Mouse (Mus musculus) midbrain, embryonic 15.5 days (tissue): ENCODE data around the gene Fars2. TPM values are rescaled to one million over a fixed set of nuclear protein-coding genes. Genes with fewer than 3 reads are reported as not detected.
"Not testable (repeated sequence)": the region's sequence is repeated elsewhere in the genome, so short reads cannot be mapped to it uniquely, and the experiment has no call there.

Source experiments
- ATAC-seq: fragments of 200-750 bp; cut with Nextera tagmentation; replicated peaks from 2 replicates; pipeline ENCODE4 v1.8.0; 2017; ENCODE audit warnings: moderate TSS enrichment
- H3K27ac ChIP-seq: fragments of 300-500 bp; sonication (generic); 2 replicates; pipeline ENCODE4 v1.5.1; 2015; ENCODE audit warnings: mild to moderate bottlenecking, inconsistent platforms
- H3K27me3 ChIP-seq: fragments of 300-500 bp; sonication (generic); replicated peaks from 2 replicates; pipeline ENCODE4 v1.6.1; 2015; ENCODE audit warnings: inconsistent platforms
- H3K36me3 ChIP-seq: fragments of 300-500 bp; sonication (generic); replicated peaks from 2 replicates; pipeline ENCODE4 v1.6.1; 2015; ENCODE audit warnings: inconsistent platforms
- H3K4me1 ChIP-seq: fragments of 300-500 bp; sonication (generic); 2 replicates; pipeline ENCODE4 v1.6.1; 2015; ENCODE audit warnings: inconsistent platforms
- H3K4me2 ChIP-seq: fragments of 300-500 bp; sonication (generic); 2 replicates; pipeline ENCODE4 v1.6.1; 2015; ENCODE audit warnings: inconsistent platforms, mild to moderate bottlenecking, moderate library complexity
- H3K4me3 ChIP-seq: fragments of 300-500 bp; sonication (generic); 2 replicates; pipeline ENCODE4 v1.5.1; 2015; ENCODE audit warnings: mild to moderate bottlenecking, inconsistent platforms
- H3K9ac ChIP-seq: fragments of 300-500 bp; sonication (generic); 2 replicates; pipeline ENCODE4 v1.6.1; 2015; ENCODE audit warnings: mild to moderate bottlenecking, inconsistent platforms
- H3K9me3 ChIP-seq: fragments of 300-500 bp; sonication (generic); 2 replicates; pipeline ENCODE4 v1.6.1; 2016; ENCODE audit warnings: inconsistent platforms
- WGBS: fragments of 180-500 bp; shearing (Covaris S2); methylation state at CpG from one replicate; pipeline ENCODE4 v1.1.7; 2015; ENCODE audit warnings: mixed read lengths; 5-methylcytosine and 5-hydroxymethylcytosine counted together
- polyA plus RNA-seq: library from polyadenylated mRNA; unstranded; fragments of >200 nt; fragmentation: Nextera tagmentation; extraction: Ambion mirVana; gene quantifications from 2 replicates; pipeline ENCODE4 v1.2.1, GENCODE M21; 2015

Gene Fars2
- polyA plus RNA-seq, 1 experiment from 2014 or later = 24.2 TPM

GRCm38 (mm10) chr13:36150272-36150671, 33.1 kb downstream of the Fars2 start:
- no peaks in the 10 kb centered on the region for H3K36me3 ChIP-seq
- no peak overlapping the region for H3K4me2 ChIP-seq
- no peak overlapping the region for H3K27ac ChIP-seq
- H3K4me3 ChIP-seq = no peak overlapping the region
- WGBS = 57% methylated on average over 5 of the region's 5 CpGs
- ATAC-seq = no peak
- no peaks in the 10 kb centered on the region for H3K27me3 ChIP-seq
- peaks cover 7% of the 10 kb centered on the region; the same call in 1 of the 2 replicates for H3K4me1 ChIP-seq
- H3K9ac ChIP-seq = no peak overlapping the region
- no peaks in the 10 kb centered on the region for H3K9me3 ChIP-seq

GRCm38 (mm10) chr13:36152728-36153498, 35.7 kb downstream of the Fars2 start:
- no peak overlapping the region for H3K27ac ChIP-seq

GRCm38 (mm10) chr13:36156340-36156931, 39.2 kb downstream of the Fars2 start:
- Histone ChIP-seq H3K27me3 (no peaks in the 10 kb centered on the region), H3K9ac (no peak overlapping the region), H3K4me3 (no peak overlapping the region), H3K9me3 (no peaks in the 10 kb centered on the region), H3K4me1 (no peaks in the 10 kb centered on the region), H3K36me3 (no peaks in the 10 kb centered on the region), H3K27ac (no peak overlapping the region), H3K4me2 (no peak overlapping the region)
- 90% methylated on average over 7 of the region's 7 CpGs for WGBS
- no peak for ATAC-seq

More at GRCm38 (mm10) chr13:36152728-36153498, 35.7 kb downstream of the Fars2 start:
- H3K9ac ChIP-seq = no peak overlapping the region
- no peak for ATAC-seq
- 85% methylated on average over 5 of the region's 5 CpGs for WGBS
- H3K9me3 ChIP-seq = no peaks in the 10 kb centered on the region
- no peaks in the 10 kb centered on the region for H3K27me3 ChIP-seq
- H3K36me3 ChIP-seq = no peaks in the 10 kb centered on the region
- peaks cover 4% of the 10 kb centered on the region; the same call in 1 of the 2 replicates for H3K4me1 ChIP-seq
- H3K4me3 ChIP-seq = no peak overlapping the region
- no peak overlapping the region for H3K4me2 ChIP-seq

- Histone ChIP-seq H3K4me2 (no peak overlapping the region), H3K27me3 (no peaks in the 10 kb centered on the region), H3K9me3 (no peaks in the 10 kb centered on the region), H3K27ac (no peak overlapping the region), H3K36me3 (no peaks in the 10 kb centered on the region), H3K4me1 (no peaks in the 10 kb centered on the region), H3K4me3 (no peak overlapping the region), H3K9ac (no peak overlapping the region)
- ATAC-seq = no peak
- WGBS = 94% methylated on average over 5 of the region's 5 CpGs
These were observed 46.2 kb downstream of the Fars2 start for GRCm38 (mm10) chr13:36163411-36163810.

- no peak for ATAC-seq
- Histone ChIP-seq H3K4me3 (no peak overlapping the region), H3K4me1 (no peaks in the 10 kb centered on the region), H3K9ac (no peak overlapping the region), H3K4me2 (no peak overlapping the region), H3K36me3 (no peaks in the 10 kb centered on the region), H3K27me3 (no peaks in the 10 kb centered on the region), H3K27ac (no peak overlapping the region), H3K9me3 (no peaks in the 10 kb centered on the region)
- 86% methylated on average over 1 of the region's 1 CpGs for WGBS
These were observed 46.7 kb downstream of the Fars2 start for GRCm38 (mm10) chr13:36163898-36164297.

GRCm38 (mm10) chr13:36172981-36173380, 55.8 kb downstream of the Fars2 start:
- not testable (repeated sequence) for ATAC-seq

GRCm38 (mm10) chr13:36174101-36174500, 56.9 kb downstream of the Fars2 start:
- ATAC-seq = no peak
- no peaks in the 10 kb centered on the region for H3K36me3 ChIP-seq
- H3K4me2 ChIP-seq = no peak overlapping the region
- H3K27ac ChIP-seq = no peak overlapping the region
- H3K9me3 ChIP-seq = no peaks in the 10 kb centered on the region
- H3K4me3 ChIP-seq = no peak overlapping the region
- H3K9ac ChIP-seq = no peak overlapping the region
- H3K27me3 ChIP-seq = no peaks in the 10 kb centered on the region
- no peaks in the 10 kb centered on the region for H3K4me1 ChIP-seq
- 95% methylated on average over 5 of the region's 5 CpGs for WGBS

More at GRCm38 (mm10) chr13:36172981-36173380, 55.8 kb downstream of the Fars2 start:
- not testable (repeated sequence) for H3K4me2 ChIP-seq, H3K4me3 ChIP-seq, H3K27ac ChIP-seq, H3K36me3 ChIP-seq, H3K9ac ChIP-seq, H3K9me3 ChIP-seq, H3K4me1 ChIP-seq, H3K27me3 ChIP-seq
- WGBS = 36% methylated on average over 2 of the region's 2 CpGs

GRCm38 (mm10) chr13:36174772-36175171, 57.6 kb downstream of the Fars2 start:
- H3K4me1 ChIP-seq = no peaks in the 10 kb centered on the region
- no peak for ATAC-seq
- 93% methylated on average over 4 of the region's 4 CpGs for WGBS

GRCm38 (mm10) chr13:36181231-36181630, 64.0 kb downstream of the Fars2 start:
- Histone ChIP-seq H3K9me3 (no peaks in the 10 kb centered on the region), H3K27ac (no peak overlapping the region), H3K36me3 (no peaks in the 10 kb centered on the region), H3K4me1 (no peaks in the 10 kb centered on the region), H3K27me3 (no peaks in the 10 kb centered on the region), H3K9ac (no peak overlapping the region), H3K4me3 (no peak overlapping the region), H3K4me2 (no peak overlapping the region)
- no peak for ATAC-seq
- WGBS = 54% methylated on average over 2 of the region's 2 CpGs

More at GRCm38 (mm10) chr13:36174772-36175171, 57.6 kb downstream of the Fars2 start:
- Histone ChIP-seq H3K9ac (no peak overlapping the region), H3K36me3 (no peaks in the 10 kb centered on the region), H3K4me3 (no peak overlapping the region), H3K27ac (no peak overlapping the region), H3K9me3 (no peaks in the 10 kb centered on the region), H3K27me3 (no peaks in the 10 kb centered on the region), H3K4me2 (no peak overlapping the region)

- Histone ChIP-seq H3K27me3 (no peaks in the 10 kb centered on the region), H3K27ac (no peak overlapping the region), H3K4me2 (no peak overlapping the region), H3K36me3 (no peaks in the 10 kb centered on the region), H3K4me1 (peaks cover 5% of the 10 kb centered on the region), H3K9me3 (no peaks in the 10 kb centered on the region), H3K9ac (no peak overlapping the region), H3K4me3 (no peak overlapping the region)
- no peak for ATAC-seq
- 89% methylated on average over 2 of the region's 2 CpGs for WGBS
These were observed 73.4 kb downstream of the Fars2 start for GRCm38 (mm10) chr13:36190577-36190976.

GRCm38 (mm10) chr13:36193484-36194113, 76.4 kb downstream of the Fars2 start:
- no peak overlapping the region for H3K4me2 ChIP-seq
- no peaks in the 10 kb centered on the region for H3K27me3 ChIP-seq
- H3K36me3 ChIP-seq = no peaks in the 10 kb centered on the region
- ATAC-seq = peak; percentile 73; the same call in 1 of the 2 replicates
- 54% methylated on average over 5 of the region's 5 CpGs for WGBS
- H3K9ac ChIP-seq = no peak overlapping the region
- H3K4me3 ChIP-seq = no peak overlapping the region
- H3K9me3 ChIP-seq = no peaks in the 10 kb centered on the region
- no peak overlapping the region for H3K27ac ChIP-seq
- peaks cover 5% of the 10 kb centered on the region for H3K4me1 ChIP-seq

GRCm38 (mm10) chr13:36199288-36199687, 82.1 kb downstream of the Fars2 start:
- Histone ChIP-seq H3K9ac (no peak overlapping the region), H3K4me3 (no peak overlapping the region), H3K27me3 (no peaks in the 10 kb centered on the region), H3K9me3 (no peaks in the 10 kb centered on the region), H3K27ac (no peak overlapping the region), H3K36me3 (no peaks in the 10 kb centered on the region), H3K4me2 (no peak overlapping the region), H3K4me1 (no peaks in the 10 kb centered on the region)
- 94% methylated on average over 1 of the region's 1 CpGs for WGBS
- no peak for ATAC-seq
